Mouse (Mus musculus) megakaryocyte, embryonic 14.5 days (primary cell): ENCODE results near the gene Fermt1. TPM values are rescaled to one million over a fixed set of nuclear protein-coding genes. Genes with fewer than 3 reads are reported as not detected.

Source experiments
- H3K27me3 ChIP-seq: replicated peaks from 2 replicates; pipeline ENCODE3; 2012; ENCODE audit warnings: inconsistent platforms
- H3K36me3 ChIP-seq: replicated peaks from 2 replicates; pipeline ENCODE3; 2012; ENCODE audit warnings: low read length, inconsistent platforms, mixed read lengths
- H3K4me1 ChIP-seq: 2 replicates; pipeline ENCODE4 v1.6.1; 2012; ENCODE audit warnings: inconsistent platforms
- H3K4me3 ChIP-seq: replicated peaks from 2 replicates; pipeline ENCODE3; 2012; ENCODE audit warnings: moderate library complexity, mild to moderate bottlenecking, inconsistent platforms
- H3K9me3 ChIP-seq: 2 replicates; pipeline ENCODE4 v1.6.1; 2012; ENCODE audit warnings: inconsistent platforms
- FLI1 ChIP-seq: IDR thresholded peaks from 2 replicates; pipeline ENCODE4 v1.6.1; 2012; ENCODE audit warnings: low read length, inconsistent platforms, mixed read lengths
- GATA1 ChIP-seq: IDR thresholded peaks from 3 replicates; pipeline ENCODE4 v1.6.1; 2012; ENCODE audit warnings: mixed read lengths, low read length, inconsistent platforms, borderline replicate concordance
- polyA plus RNA-seq: library from polyadenylated mRNA; stranded (reverse); fragments of >175 nt; gene quantifications from 2 replicates; pipeline ENCODE4 v1.2.3, GENCODE M21; 2012; ENCODE audit warnings: low replicate concordance; ENCODE audit not compliant: insufficient read depth

Fermt1 gene
- polyA plus RNA-seq, 1 experiment: not detected

- Histone ChIP-seq H3K36me3 (no peaks in the 10 kb centered on the region), H3K27me3 (peaks cover 36% of the 10 kb centered on the region), H3K9me3 (no peaks in the 10 kb centered on the region), H3K4me1 (peaks cover 3% of the 10 kb centered on the region; the same call in 1 of the 2 replicates), H3K4me3 (no peak overlapping the region)
- TF ChIP-seq FLI1: no peak
- no peak for TF ChIP-seq GATA1
Observed at GRCm38 (mm10) chr2:132893826-132894225, 51.9 kb downstream of the Fermt1 start.

- Histone ChIP-seq H3K36me3 (no peaks in the 10 kb centered on the region), H3K4me1 (peaks cover 7% of the 10 kb centered on the region), H3K27me3 (peaks cover 37% of the 10 kb centered on the region), H3K9me3 (no peaks in the 10 kb centered on the region), H3K4me3 (no peak overlapping the region)
- TF ChIP-seq GATA1: no peak
- TF ChIP-seq FLI1: no peak
Observed at GRCm38 (mm10) chr2:132885312-132885711, 60.4 kb downstream of the Fermt1 start.

- Histone ChIP-seq H3K4me1 (peaks cover 16% of the 10 kb centered on the region), H3K36me3 (no peaks in the 10 kb centered on the region), H3K27me3 (peaks cover 46% of the 10 kb centered on the region), H3K9me3 (no peaks in the 10 kb centered on the region), H3K4me3 (no peak overlapping the region)
- no peak for TF ChIP-seq GATA1
- TF ChIP-seq FLI1: no peak
Observed at GRCm38 (mm10) chr2:132884303-132884967, 61.3 kb downstream of the Fermt1 start.

- peaks cover 79% of the 10 kb centered on the region for H3K27me3 ChIP-seq
- no peaks in the 10 kb centered on the region for H3K36me3 ChIP-seq
- peaks cover 32% of the 10 kb centered on the region for H3K4me1 ChIP-seq
- H3K4me3 ChIP-seq: peak within 1 kb of the TSS; percentile 93
- TF ChIP-seq FLI1: no peak
- no peak for TF ChIP-seq GATA1
- H3K9me3 ChIP-seq: no peaks in the 10 kb centered on the region
Observed at GRCm38 (mm10) chr2:132880844-132881645, 64.7 kb downstream of the Fermt1 start, which contains the start of gene Lrrn4. TSS of gene Lrrn4 (minus strand) at chr2:132880891.

GRCm38 (mm10) chr2:132879261-132880044 is 66.3 kb downstream of the Fermt1 start:
- Histone ChIP-seq H3K4me1 (peaks cover 45% of the 10 kb centered on the region), H3K9me3 (peaks cover 9% of the 10 kb centered on the region), H3K27me3 (peaks cover 82% of the 10 kb centered on the region), H3K36me3 (no peaks in the 10 kb centered on the region), H3K4me3 (peak overlapping the region; percentile 93)
- no peak for TF ChIP-seq GATA1
- TF ChIP-seq FLI1: no peak

GRCm38 (mm10) chr2:132876991-132877390 is 68.7 kb downstream of the Fermt1 start:
- TF ChIP-seq FLI1 (no peak), GATA1 (no peak)
- Histone ChIP-seq H3K4me3 (no peak overlapping the region), H3K9me3 (peaks cover 9% of the 10 kb centered on the region), H3K4me1 (peaks cover 63% of the 10 kb centered on the region), H3K36me3 (no peaks in the 10 kb centered on the region), H3K27me3 (peaks cover 69% of the 10 kb centered on the region)

GRCm38 (mm10) chr2:132873657-132874326 is 71.9 kb downstream of the Fermt1 start:
- H3K4me1 ChIP-seq: peaks cover 62% of the 10 kb centered on the region
- H3K4me3 ChIP-seq: peak overlapping the region; percentile 86
- no peaks in the 10 kb centered on the region for H3K36me3 ChIP-seq
- peaks cover 9% of the 10 kb centered on the region for H3K9me3 ChIP-seq
- peaks cover 39% of the 10 kb centered on the region for H3K27me3 ChIP-seq
- TF ChIP-seq FLI1 (0 out of 2 replicates have a peak, but pooled peaks have one; percentile 44), GATA1 (no peak)

- peaks cover 71% of the 10 kb centered on the region for H3K4me1 ChIP-seq
- H3K9me3 ChIP-seq: peaks cover 9% of the 10 kb centered on the region
- peaks cover 18% of the 10 kb centered on the region for H3K27me3 ChIP-seq
- peaks cover 4% of the 10 kb centered on the region for H3K36me3 ChIP-seq
- no peak overlapping the region for H3K4me3 ChIP-seq
- TF ChIP-seq FLI1 (no peak), GATA1 (no peak)
Observed at GRCm38 (mm10) chr2:132871663-132872062, 74.0 kb downstream of the Fermt1 start.

GRCm38 (mm10) chr2:132870286-132870685 is 75.4 kb downstream of the Fermt1 start:
- peaks cover 6% of the 10 kb centered on the region for H3K9me3 ChIP-seq
- H3K36me3 ChIP-seq: peaks cover 16% of the 10 kb centered on the region
- H3K4me1 ChIP-seq: peaks cover 61% of the 10 kb centered on the region
- TF ChIP-seq GATA1 (no peak), FLI1 (no peak)
- H3K27me3 ChIP-seq: peaks cover 5% of the 10 kb centered on the region
- no peak overlapping the region for H3K4me3 ChIP-seq

GRCm38 (mm10) chr2:132869682-132870081 is 76.0 kb downstream of the Fermt1 start:
- TF ChIP-seq GATA1: no peak
- no peak for TF ChIP-seq FLI1
- Histone ChIP-seq H3K4me3 (peak overlapping the region; percentile 28), H3K4me1 (peaks cover 58% of the 10 kb centered on the region), H3K9me3 (peaks cover under 1% of the 10 kb centered on the region; the same call in 1 of the 2 replicates), H3K36me3 (peaks cover 21% of the 10 kb centered on the region), H3K27me3 (peaks cover 2% of the 10 kb centered on the region)
